Mouse (Mus musculus) kidney, adult 11 months (tissue): ENCODE data around the gene Gm7861.
"Not testable (repeated sequence)": the region's sequence is repeated elsewhere in the genome, so short reads cannot be mapped to it uniquely, and the experiment has no call there.

Experiments used
- DNase-seq: peaks from one replicate; pipeline ENCODE4 v3.0.0; 2022

Gene Gm7861

GRCm38 (mm10) chr8:21594408-21594807 is at the start of gene Gm7861:
Gene Gm7861, minus strand, starts transcription at chr8:21594508.
- not testable (repeated sequence) for DNase-seq

- DNase-seq = not testable (repeated sequence)
Observed at GRCm38 (mm10) chr8:21617883-21618282, 23.6 kb upstream of the Gm7861 start, which contains the start of gene Defa26. Gene Defa26, plus strand, starts transcription at chr8:21618183.

- not testable (repeated sequence) for DNase-seq
Observed at GRCm38 (mm10) chr8:21582706-21583105, 11.6 kb downstream of the Gm7861 start, which contains the start of gene Defa28. Gene Defa28, plus strand, starts transcription at chr8:21583006.

- not testable (repeated sequence) for DNase-seq
Observed at GRCm38 (mm10) chr8:21565086-21565485, 29.2 kb downstream of the Gm7861 start, which contains the start of gene Defa37. Gene Defa37, plus strand, starts transcription at chr8:21565386.
